Comparison of ENCODE assay signal across 13 mouse cellular contexts in genomic region chr2:32055357-32055965, GRCm38 (mm10). TPM values are rescaled to one million over a fixed set of nuclear protein-coding genes. Genes with fewer than 3 reads are reported as not detected.
DNase-seq lines count a peak whose midpoint lies in the region; ATAC-seq and TF ChIP-seq lines count a peak whose summit lies in the region.
"Had no signal": no experiment of that assay in that cellular context is flagged by ENCODE, and none has a peak within 500 bp of the region (broad histone marks: within the 10 kb centered on the region; RNA-seq: fewer than 3 reads in every experiment).

No protein-coding gene starts in this region.

- 61% methylated on average over 7 of the region's 7 CpGs for WGBS in forebrain, embryonic 10.5 days
- WGBS in forebrain, embryonic 15.5 days = 63% methylated on average over 7 of the region's 7 CpGs
- 32% methylated on average over 7 of the region's 7 CpGs for WGBS in heart, postnatal 0 days
- WGBS in stomach, embryonic 16.5 days = 64% methylated on average over 7 of the region's 7 CpGs
- WGBS in stomach, postnatal 0 days = 61% methylated on average over 7 of the region's 7 CpGs

- no peak overlapping the region for H3K9ac ChIP-seq in forebrain, embryonic 15.5 days (replicated peaks)
- H3K9ac ChIP-seq in heart, postnatal 0 days (replicated peaks; ENCODE audit: low read depth, low read length) = no peak overlapping the region
- peak overlapping the region; percentile 21; the same call in 1 of the 2 replicates for H3K9ac ChIP-seq in stomach, embryonic 16.5 days (ENCODE audit: low read length)
- no peak overlapping the region for H3K9ac ChIP-seq in stomach, postnatal 0 days (ENCODE audit: low read length)

- no peaks in the 10 kb centered on the region for H3K27me3 ChIP-seq in forebrain, embryonic 10.5 days (ENCODE audit: poor library complexity, severe bottlenecking)
- H3K27me3 ChIP-seq in forebrain, embryonic 15.5 days = no peaks in the 10 kb centered on the region
- H3K27me3 ChIP-seq in heart, postnatal 0 days (ENCODE audit: control insufficient read depth, insufficient read depth, low read length) = no peaks in the 10 kb centered on the region
- H3K27me3 ChIP-seq in stomach, embryonic 16.5 days (ENCODE audit: control insufficient read depth, insufficient read depth, low read length) = no peaks in the 10 kb centered on the region
- H3K27me3 ChIP-seq in stomach, postnatal 0 days (ENCODE audit: control insufficient read depth, insufficient read depth, low read length) = no peaks in the 10 kb centered on the region

- TF ChIP-seq EP300 in heart, postnatal 0 days (IDR thresholded peaks at IDR 0.05; ENCODE audit: low read depth) = no peak
- no peak for TF ChIP-seq EP300 in stomach, postnatal 0 days (optimal IDR thresholded peaks at IDR 0.05)

- peak overlapping the region; percentile 25; the same call in 1 of the 2 replicates for H3K27ac ChIP-seq in forebrain, embryonic 10.5 days
- H3K27ac ChIP-seq in forebrain, embryonic 15.5 days (replicated peaks) = no peak overlapping the region
- H3K27ac ChIP-seq in heart, postnatal 0 days (ENCODE audit: low read depth) = peak overlapping the region; percentile 81
- no peak overlapping the region for H3K27ac ChIP-seq in stomach, embryonic 16.5 days (ENCODE audit: low read length)
- no peak overlapping the region for H3K27ac ChIP-seq in stomach, postnatal 0 days (replicated peaks)

- no peak for TF ChIP-seq CTCF in heart, postnatal 0 days (IDR thresholded peaks at IDR 0.05; ENCODE audit: low read depth)
- no peak for TF ChIP-seq CTCF in stomach, postnatal 0 days (IDR thresholded peaks at IDR 0.05; ENCODE audit: low read depth)

- no peaks in the 10 kb centered on the region for H3K9me3 ChIP-seq in forebrain, embryonic 10.5 days
- no peaks in the 10 kb centered on the region for H3K9me3 ChIP-seq in forebrain, embryonic 15.5 days
- H3K9me3 ChIP-seq in heart, postnatal 0 days (replicated peaks; ENCODE audit: control insufficient read depth, low read length) = no peaks in the 10 kb centered on the region
- no peaks in the 10 kb centered on the region for H3K9me3 ChIP-seq in stomach, embryonic 16.5 days (replicated peaks; ENCODE audit: control insufficient read depth, low read length)
- H3K9me3 ChIP-seq in stomach, postnatal 0 days (ENCODE audit: control insufficient read depth, low read length) = no peaks in the 10 kb centered on the region

- intact Hi-C loops in heart, postnatal 36 days (cut with DNase I) = no loop called here

- no peak overlapping the region for H3K4me3 ChIP-seq in forebrain, embryonic 10.5 days
- H3K4me3 ChIP-seq in forebrain, embryonic 15.5 days = no peak overlapping the region
- H3K4me3 ChIP-seq in heart, postnatal 0 days (ENCODE audit: low read depth, low read length) = no peak overlapping the region
- no peak overlapping the region for H3K4me3 ChIP-seq in stomach, embryonic 16.5 days (replicated peaks; ENCODE audit: low read length)
- no peak overlapping the region for H3K4me3 ChIP-seq in stomach, postnatal 0 days (ENCODE audit: low read depth, low read length)

- H3K4me1 ChIP-seq in forebrain, embryonic 10.5 days = peaks cover 17% of the 10 kb centered on the region
- H3K4me1 ChIP-seq in forebrain, embryonic 15.5 days = no peaks in the 10 kb centered on the region
- H3K4me1 ChIP-seq in heart, postnatal 0 days (ENCODE audit: control insufficient read depth, insufficient read depth) = peaks cover 28% of the 10 kb centered on the region
- H3K4me1 ChIP-seq in stomach, embryonic 16.5 days (ENCODE audit: control insufficient read depth, insufficient read depth, low read length) = no peaks in the 10 kb centered on the region
- no peaks in the 10 kb centered on the region for H3K4me1 ChIP-seq in stomach, postnatal 0 days (replicated peaks; ENCODE audit: control insufficient read depth, insufficient read depth)

- no peak overlapping the region for H3K4me2 ChIP-seq in forebrain, embryonic 15.5 days (replicated peaks)
- H3K4me2 ChIP-seq in heart, postnatal 0 days (ENCODE audit: low read depth, low read length) = no peak overlapping the region
- H3K4me2 ChIP-seq in stomach, embryonic 16.5 days (ENCODE audit: low read depth, low read length) = no peak overlapping the region
- H3K4me2 ChIP-seq in stomach, postnatal 0 days (replicated peaks; ENCODE audit: low read depth) = no peak overlapping the region

- ATAC-seq in forebrain, embryonic 15.5 days (replicated peaks) = no peak
- ATAC-seq in heart, postnatal 0 days (ENCODE audit: insufficient read depth, low read depth) = peak; percentile 52
- no peak for ATAC-seq in stomach, embryonic 16.5 days (ENCODE audit: insufficient read depth, low FRiP score)
- no peak for ATAC-seq in stomach, postnatal 0 days (ENCODE audit: low FRiP score, low TSS enrichment)
- ATAC-seq: intestine, postnatal 0 days had no signal

- DNase-seq in forebrain, embryonic 10.5 days (ENCODE audit: extremely low spot score, low spot score) = no peak
- no peak for DNase-seq in heart, postnatal 0 days (ENCODE audit: low spot score)
- no peak for DNase-seq in heart, postnatal 36 days
- DNase-seq in stomach, postnatal 0 days (ENCODE audit: low spot score) = no peak
- DNase-seq in thymus, postnatal 36 days = peak; percentile 52 to 55
- no peak for DNase-seq in ovary, postnatal 14 days (ENCODE audit: low spot score)
- DNase-seq: adrenal gland, postnatal 10 days; cerebellum, postnatal 25 days; kidney, postnatal 25 days had no signal

- peaks cover 31% of the 10 kb centered on the region for H3K36me3 ChIP-seq in forebrain, embryonic 10.5 days (replicated peaks)
- peaks cover 25% of the 10 kb centered on the region; the same call in 1 of the 2 replicates for H3K36me3 ChIP-seq in forebrain, embryonic 15.5 days
- H3K36me3 ChIP-seq in heart, postnatal 0 days (replicated peaks; ENCODE audit: control insufficient read depth, insufficient read depth, low read length) = peaks cover 21% of the 10 kb centered on the region
- no peaks in the 10 kb centered on the region for H3K36me3 ChIP-seq in stomach, embryonic 16.5 days (ENCODE audit: control insufficient read depth, insufficient read depth, low read length)
- H3K36me3 ChIP-seq in stomach, postnatal 0 days (ENCODE audit: control insufficient read depth, insufficient read depth, low read length) = peaks cover 10% of the 10 kb centered on the region

RNA-seq across cellular contexts. Expression of gene Fam78a, which starts 29.2 kb away (rescaled TPM):
- 1.3 and 1.5 TPM in 2 replicates for polyA plus RNA-seq in forebrain, embryonic 10.5 days (2016; fragmentation: Nextera tagmentation; extraction: Ambion mirVana)
- 0.46 and 0.54 TPM in 2 replicates for polyA plus RNA-seq in forebrain, embryonic 15.5 days (2015; fragmentation: Nextera tagmentation; extraction: Ambion mirVana)
- total RNA-seq in heart, postnatal 0 days (2014; rRNA removed; ENCODE audit: low replicate concordance) = 28.7 and 34.9 TPM in 2 replicates
- polyA plus RNA-seq in heart, postnatal 0 days (2015; fragmentation: Nextera tagmentation; extraction: Ambion mirVana) = 14.6 and 18.0 TPM in 2 replicates
- total RNA-seq in heart, postnatal 36 days (2021) = 10 to 100 TPM; 14.3 to 15.8 TPM
- 1.0 and 2.2 TPM in 2 replicates for polyA plus RNA-seq in stomach, embryonic 16.5 days (2015; fragmentation: Nextera tagmentation; extraction: Ambion mirVana)
- polyA plus RNA-seq in stomach, postnatal 0 days (2015; fragmentation: Nextera tagmentation; extraction: Ambion mirVana) = 0.46 and 0.67 TPM in 2 replicates

RNA-seq across cellular contexts. Expression of gene Plpp7, which starts 39.9 kb away (rescaled TPM):
- 4.8 and 5.3 TPM in 2 replicates for polyA plus RNA-seq in forebrain, embryonic 10.5 days (2016; fragmentation: Nextera tagmentation; extraction: Ambion mirVana)
- polyA plus RNA-seq in forebrain, embryonic 15.5 days (2015; fragmentation: Nextera tagmentation; extraction: Ambion mirVana) = 16.4 and 17.0 TPM in 2 replicates
- 30.7 and 56.3 TPM in 2 replicates for total RNA-seq in heart, postnatal 0 days (2014; rRNA removed; ENCODE audit: low replicate concordance)
- polyA plus RNA-seq in heart, postnatal 0 days (2015; fragmentation: Nextera tagmentation; extraction: Ambion mirVana) = 23.4 and 24.0 TPM in 2 replicates
- 10 to 100 TPM; 24.7 to 32.1 TPM for total RNA-seq in heart, postnatal 36 days (2021)
- polyA plus RNA-seq in stomach, embryonic 16.5 days (2015; fragmentation: Nextera tagmentation; extraction: Ambion mirVana) = 4.6 and 5.7 TPM in 2 replicates
- polyA plus RNA-seq in stomach, postnatal 0 days (2015; fragmentation: Nextera tagmentation; extraction: Ambion mirVana) = 2.6 and 2.8 TPM in 2 replicates
- total RNA-seq: monocyte, adult 5-6 weeks had no signal

Comparison
In these comparisons a context has a peak if more than half of its experiments do, and no peak if none do; other contexts are left out.
1. H3K27ac ChIP-seq: peak in forebrain, embryonic 10.5 days (single experiment) and heart, postnatal 0 days (single experiment); none in forebrain, embryonic 15.5 days (single experiment), stomach, embryonic 16.5 days (single experiment) and stomach, postnatal 0 days (single experiment).
2. DNase-seq: peak in thymus, postnatal 36 days (2 of 2); none in forebrain, embryonic 10.5 days (single experiment), heart, postnatal 0 days (single experiment), heart, postnatal 36 days (0 of 2), stomach, postnatal 0 days (single experiment) and ovary, postnatal 14 days (single experiment).